Mouse (Mus musculus) small intestine, adult 2 months (tissue): ENCODE results near the gene Rab14.

ENCODE experiments used
- CTCF ChIP-seq: fragments of 200-500 bp; IDR thresholded peaks from 2 replicates; pipeline ENCODE4 v1.5.1; 2012; ENCODE audit warnings: low read depth, mild to moderate bottlenecking, control low read depth, inconsistent platforms, low read length, moderate library complexity, mixed read lengths; ENCODE audit not compliant: insufficient replicate concordance, insufficient read length; ENCODE audit errors: extremely low read depth
- POLR2A ChIP-seq: fragments of 200-500 bp; IDR thresholded peaks from 2 replicates; pipeline ENCODE4 v1.6.1; 2012; ENCODE audit warnings: low read depth, mild to moderate bottlenecking, control low read depth, inconsistent platforms, low read length, moderate library complexity

DNA sequence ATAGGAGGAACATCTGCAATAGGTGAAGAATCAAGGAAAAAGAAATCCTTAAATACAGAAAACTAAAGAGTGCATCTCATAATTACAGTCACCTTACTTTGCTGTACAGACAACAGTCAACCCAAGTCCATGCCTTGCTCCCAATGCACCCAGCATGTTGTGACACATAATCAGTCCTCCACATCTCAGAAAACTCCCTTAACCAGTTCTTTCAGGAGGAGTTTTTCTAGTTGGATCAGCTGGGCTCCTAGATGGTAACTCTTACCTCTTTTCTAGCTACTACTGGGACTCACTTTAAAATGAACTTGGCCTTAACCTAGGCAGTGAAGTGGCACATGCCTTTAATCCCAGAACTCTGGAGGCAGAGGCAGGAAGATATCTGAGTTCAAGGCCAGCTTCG is 6.9 kb downstream of the Rab14 start:
- TF ChIP-seq POLR2A (no peak), CTCF (no peak)
